Mouse (Mus musculus): Measurements from ENCODE around the gene Prm3.

The Prm3 gene

GRCm38 (mm10) chr16:10788866-10789265 lies 1.8 kb downstream of the Prm3 start:
- no peak for DNase-seq

DNA sequence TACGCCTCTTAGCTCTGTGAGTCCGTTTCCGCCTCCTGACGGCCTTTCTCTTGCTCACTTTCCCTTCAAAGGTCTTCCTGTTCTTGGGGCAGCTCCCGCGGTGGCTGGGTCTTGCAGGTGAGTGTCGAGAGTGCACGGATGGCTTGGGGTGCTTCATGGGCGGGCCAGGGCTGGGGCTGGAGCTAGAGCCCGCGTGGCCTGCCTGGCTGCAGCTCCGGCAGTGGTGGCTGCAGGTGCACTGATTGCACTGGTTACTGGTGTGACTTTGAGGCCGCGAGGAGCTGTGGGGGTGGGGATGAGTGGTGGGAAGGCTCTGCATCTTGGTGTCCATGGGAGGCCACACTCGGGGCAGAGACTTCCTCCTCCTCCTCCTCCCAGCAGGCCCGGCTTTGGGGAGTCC lies 2.4 kb downstream of the Prm3 start, which contains the start of gene Tnp2:
Tnp2 (minus strand) TSS at position 390 of the 400 bp plus-strand sequence.
- DNase-seq, result no peak

DNA sequence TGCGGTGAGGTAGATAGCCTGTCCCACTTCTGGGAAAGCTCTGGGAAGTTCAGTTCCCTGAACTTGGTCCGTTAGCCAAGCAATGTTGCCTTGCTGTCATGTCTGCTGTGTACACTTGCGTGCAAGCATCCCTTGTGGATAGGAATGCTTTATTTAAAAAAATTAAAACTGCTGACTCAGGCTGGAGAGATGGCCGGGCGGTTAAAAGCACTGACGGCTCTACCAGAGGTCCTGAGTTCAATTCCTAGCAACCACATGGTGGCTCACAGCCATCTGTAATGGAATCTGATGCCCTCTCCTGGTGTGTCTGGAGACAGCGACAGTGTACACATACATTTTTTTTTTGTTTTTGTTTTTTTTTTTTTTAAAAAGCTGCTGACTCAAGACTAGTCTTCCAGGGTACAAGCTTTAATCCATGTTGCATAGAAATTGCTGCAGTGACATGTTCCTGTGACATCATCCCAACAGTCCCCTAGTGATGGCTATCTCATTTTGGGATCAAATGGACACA lies 3.1 kb downstream of the Prm3 start:
- DNase-seq, result no peak

GRCm38 (mm10) chr16:10786782-10787547 lies 3.7 kb downstream of the Prm3 start:
- no peak for DNase-seq

DNA sequence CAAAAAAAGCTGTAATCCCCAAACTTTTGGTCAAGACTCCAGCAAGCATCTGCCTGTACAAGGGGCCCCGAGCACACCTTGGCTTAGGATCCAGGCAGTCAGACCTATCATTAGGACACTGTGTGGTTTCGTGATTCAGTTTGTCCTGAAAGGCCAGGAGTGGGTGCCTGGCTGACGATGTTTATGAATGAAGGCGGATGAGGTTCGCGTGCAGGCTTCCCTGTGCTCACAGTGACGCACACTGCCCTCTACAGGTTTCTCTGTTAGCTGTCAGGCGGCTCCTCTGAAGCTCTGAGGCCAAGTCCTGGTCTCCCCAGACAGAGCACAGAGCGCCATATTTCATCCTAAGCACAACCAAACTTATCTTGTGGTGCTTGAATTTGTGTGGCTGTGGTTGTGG lies 4.4 kb downstream of the Prm3 start:
- DNase-seq, result peak; percentile 74

DNA sequence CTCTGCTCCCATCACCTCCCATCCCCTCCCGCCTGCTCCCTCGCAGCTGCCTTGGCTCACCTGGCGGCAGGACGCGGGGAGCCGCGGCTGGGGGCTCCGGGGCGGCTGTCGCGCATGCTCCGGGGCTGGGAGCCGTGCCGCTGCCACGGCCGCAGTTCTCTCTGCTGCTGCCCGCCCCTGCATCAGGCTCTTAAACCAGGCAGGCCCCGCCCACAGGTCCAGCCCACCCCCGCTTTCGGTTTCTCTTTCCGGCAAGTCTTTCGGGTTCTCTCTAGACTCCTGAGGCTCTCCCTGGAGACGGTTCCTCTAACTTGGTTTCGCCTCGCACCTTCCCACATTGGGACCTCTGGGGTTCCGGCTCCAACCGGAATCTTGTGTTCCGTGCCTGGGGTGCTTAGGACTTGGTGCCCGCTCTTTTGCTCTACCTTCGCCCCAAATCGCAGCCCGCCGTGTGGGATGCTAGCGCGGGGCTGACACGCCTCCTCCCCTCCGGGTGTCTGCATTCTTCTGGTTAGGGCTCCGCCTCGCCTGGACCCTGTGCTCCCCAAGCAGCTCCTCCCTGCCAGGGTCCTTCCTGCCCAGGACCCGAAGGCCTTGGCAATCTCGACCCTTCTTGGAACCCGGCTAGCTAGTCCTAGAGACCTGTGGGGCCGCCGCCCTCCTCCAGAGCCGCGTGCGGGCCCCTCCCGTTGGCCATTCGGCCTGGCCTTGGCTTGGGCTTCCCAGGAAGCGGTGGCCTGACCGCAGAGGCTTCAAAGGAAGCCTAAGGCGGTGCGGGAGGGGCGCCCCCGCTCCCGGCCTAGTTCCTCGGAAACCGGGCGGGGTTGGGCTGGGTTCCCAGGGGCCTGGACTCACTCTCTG lies 5.1 kb downstream of the Prm3 start, which contains the start of gene Socs1:
Socs1 (minus strand) TSS at position 166 of the 861 bp plus-strand sequence.
- DNase-seq, result peak; percentile 79

GRCm38 (mm10) chr16:10784793-10785370 lies 5.8 kb downstream of the Prm3 start:
- peak; percentile 93 for DNase-seq

GRCm38 (mm10) chr16:10783883-10784792 lies 6.6 kb downstream of the Prm3 start:
- peak; percentile 49 for DNase-seq

GRCm38 (mm10) chr16:10783451-10783850 lies 7.3 kb downstream of the Prm3 start:
- no peak for DNase-seq

DNA sequence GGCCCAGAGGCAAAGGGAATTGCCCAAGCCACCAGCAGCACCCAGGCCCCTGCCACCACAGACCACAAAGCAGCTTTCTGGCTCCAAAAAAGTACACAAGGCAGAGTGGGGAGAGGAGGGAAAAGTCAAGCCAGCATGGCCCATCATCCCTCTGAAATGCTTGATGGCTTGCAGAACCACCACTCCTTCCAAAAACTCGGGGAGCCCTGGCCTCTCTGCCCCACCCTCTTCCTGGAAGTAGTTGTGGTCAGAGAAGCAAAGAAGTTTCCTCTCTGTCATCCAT lies 7.6 kb downstream of the Prm3 start:
- no peak for DNase-seq

- no peak for DNase-seq
Measured at GRCm38 (mm10) chr16:10782377-10783151, 8.2 kb downstream of the Prm3 start.

DNA sequence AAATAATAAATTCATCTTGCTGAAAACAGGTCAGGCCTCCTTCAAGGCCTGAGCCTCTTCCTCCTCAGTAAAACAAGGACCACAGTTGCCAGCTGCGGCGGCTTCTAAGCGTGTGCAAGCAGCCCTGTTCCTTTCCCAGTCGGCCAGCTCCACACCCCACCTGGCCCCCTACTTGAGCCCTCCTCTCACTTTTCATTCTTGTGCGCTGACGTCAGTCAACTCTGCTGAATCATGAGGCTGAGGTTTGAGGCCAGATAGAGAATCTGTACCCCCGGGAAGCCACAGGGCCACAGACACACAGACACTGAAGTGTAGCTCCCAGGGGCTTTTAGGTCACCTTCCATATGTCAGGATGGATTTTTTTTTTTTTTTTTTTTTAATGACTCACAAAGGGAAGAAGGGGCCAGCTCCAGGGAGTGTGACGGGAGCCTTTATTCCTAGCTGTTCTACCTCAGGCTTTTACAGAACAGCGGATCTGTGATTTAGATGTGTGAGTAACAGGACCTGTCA lies 8.8 kb downstream of the Prm3 start:
- no peak for DNase-seq

- no peak for DNase-seq
Measured at GRCm38 (mm10) chr16:10780631-10781120, 10.0 kb downstream of the Prm3 start.

DNA sequence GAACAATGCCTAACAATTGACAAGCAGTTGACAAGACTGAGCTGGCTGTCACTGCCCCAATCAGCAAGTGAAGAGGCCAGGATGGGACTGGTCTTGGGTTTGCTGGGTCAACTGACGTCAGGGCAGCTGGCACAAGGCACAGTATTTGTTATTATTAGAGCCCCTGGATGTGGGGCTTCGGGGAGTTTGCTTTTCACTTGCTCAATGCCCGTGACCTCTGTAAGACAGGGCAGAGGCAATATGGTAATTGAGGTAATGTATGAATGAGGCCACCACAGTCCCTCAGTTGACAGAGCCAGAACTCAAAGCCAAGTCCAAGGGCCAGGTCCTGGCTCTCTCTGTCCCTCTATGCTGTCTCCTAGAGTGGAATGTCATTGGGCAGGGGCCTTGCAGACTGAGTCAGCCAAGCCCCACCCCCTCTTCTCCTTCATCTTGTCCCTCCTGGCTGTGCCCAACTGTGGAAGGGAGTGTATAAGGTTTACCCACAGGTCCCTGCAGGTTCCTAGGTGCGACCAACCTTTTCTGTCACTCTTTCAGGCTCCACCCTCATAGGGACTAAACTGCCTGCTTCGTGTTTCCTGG lies 13.0 kb downstream of the Prm3 start:
- DNase-seq, result no peak

DNA sequence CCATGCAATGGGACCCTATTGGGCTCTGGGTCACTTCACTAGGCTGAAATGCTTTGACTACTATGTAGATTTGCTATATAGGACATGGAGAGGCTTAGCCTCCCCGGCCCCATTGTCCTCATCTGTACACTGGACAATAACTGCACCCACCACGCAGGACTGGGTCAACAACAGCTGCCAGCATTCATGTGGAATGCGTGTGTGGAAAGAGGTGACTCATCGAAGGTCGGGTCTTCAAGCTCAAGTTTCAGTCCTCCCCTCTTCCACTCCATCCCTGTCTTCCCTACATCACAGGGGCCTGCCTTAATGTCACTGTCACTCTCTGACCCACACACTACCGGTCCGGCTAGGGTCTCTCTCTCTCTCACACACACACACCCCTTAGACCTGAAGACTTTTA lies 14.4 kb downstream of the Prm3 start:
- no peak for DNase-seq

GRCm38 (mm10) chr16:10774726-10775125 lies 16.0 kb downstream of the Prm3 start:
- no peak for DNase-seq

DNA sequence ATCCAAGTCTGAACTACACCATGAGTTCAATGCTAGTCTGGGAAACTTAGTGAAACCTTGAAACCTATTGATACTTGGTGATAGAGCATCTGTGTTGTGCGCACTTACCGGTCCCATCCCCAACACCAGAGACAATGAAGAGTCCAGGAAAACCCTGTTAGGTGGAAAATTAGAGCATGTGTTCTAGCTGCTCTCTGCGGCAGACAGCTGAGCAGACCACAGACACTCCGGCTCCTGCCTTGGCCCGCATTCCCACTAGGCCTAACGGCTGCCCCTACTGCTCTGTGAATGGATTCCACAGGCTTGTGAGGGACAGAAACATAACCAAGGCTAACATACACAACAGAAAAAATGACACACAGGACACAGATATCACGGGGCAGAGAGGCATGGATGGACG lies 17.2 kb downstream of the Prm3 start:
- no peak for DNase-seq

GRCm38 (mm10) chr16:10771769-10772510 lies 18.8 kb downstream of the Prm3 start:
- DNase-seq, result no peak

- no peak for DNase-seq
Measured at GRCm38 (mm10) chr16:10770531-10771325, 20.0 kb downstream of the Prm3 start.
